In the genomic region with DNA sequence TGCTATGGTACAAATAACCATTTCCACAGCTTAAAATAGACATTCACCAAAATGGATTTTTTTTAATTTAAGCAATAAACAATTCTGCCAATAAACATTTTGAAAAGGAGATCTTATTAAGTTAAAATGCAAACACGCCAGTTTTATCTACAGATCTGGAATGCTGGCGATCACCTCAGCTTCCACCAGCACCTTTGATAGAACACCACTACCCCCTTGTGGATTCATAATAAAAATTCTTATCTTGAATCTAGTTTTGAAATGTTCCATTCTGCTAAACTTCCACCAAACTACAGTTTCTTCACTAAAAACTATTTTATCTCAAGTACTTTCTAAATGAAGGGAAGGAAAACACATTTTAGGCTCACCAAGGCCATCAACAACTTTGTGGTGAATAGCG, we compare ENCODE assay signal across 13 mouse cellular contexts. TPM values are rescaled to one million over a fixed set of nuclear protein-coding genes. Genes with fewer than 3 reads are reported as not detected.
DNase-seq lines count a peak whose midpoint lies in the region; ATAC-seq and TF ChIP-seq lines count a peak whose summit lies in the region.
"Had no signal": no experiment of that assay in that cellular context is flagged by ENCODE, and none has a peak within 500 bp of the region (broad histone marks: within the 10 kb centered on the region; RNA-seq: fewer than 3 reads in every experiment).

No protein-coding gene starts in this region.

- no peak overlapping the region for H3K27ac ChIP-seq in hindbrain, embryonic 11.5 days (ENCODE audit: low read depth, low read length)
- H3K27ac ChIP-seq in hindbrain, embryonic 12.5 days: no peak overlapping the region
- no peak overlapping the region for H3K27ac ChIP-seq in lung, postnatal 0 days (ENCODE audit: low read length)
- H3K27ac ChIP-seq: embryonic facial prominence, embryonic 13.5 days; limb, embryonic 12.5 days; midbrain, embryonic 15.5 days had no signal

- DNase-seq in hindbrain, embryonic 11.5 days (ENCODE audit: low spot score): peak; percentile 23
- peak; percentile 74 for DNase-seq in lung, postnatal 0 days (ENCODE audit: low spot score)
- no peak for DNase-seq in lung, postnatal 4 days
- DNase-seq in brain, adult 2 months (ENCODE audit: low read depth, low spot score): peak; percentile 80
- DNase-seq in retina, embryonic 14.5 days (ENCODE audit: low spot score): peak; percentile 68
- no peak for DNase-seq in urinary bladder, adult 2 months (ENCODE audit: low spot score)
- DNase-seq: heart, postnatal 14 days had no signal

- no peak overlapping the region for H3K4me2 ChIP-seq in hindbrain, embryonic 11.5 days (replicated peaks; ENCODE audit: low read depth, low read length)
- no peak overlapping the region for H3K4me2 ChIP-seq in hindbrain, embryonic 12.5 days (replicated peaks)
- H3K4me2 ChIP-seq in lung, postnatal 0 days (replicated peaks; ENCODE audit: low read depth, low read length): no peak overlapping the region
- H3K4me2 ChIP-seq: embryonic facial prominence, embryonic 13.5 days; limb, embryonic 12.5 days; midbrain, embryonic 15.5 days had no signal

- 86% methylated on average over 3 of the region's 3 CpGs for WGBS in hindbrain, embryonic 11.5 days
- WGBS in hindbrain, embryonic 12.5 days: 78% methylated on average over 3 of the region's 3 CpGs
- WGBS in lung, postnatal 0 days: 50% methylated on average over 3 of the region's 3 CpGs

- H3K4me3 ChIP-seq in hindbrain, embryonic 11.5 days (ENCODE audit: low read depth, low read length): no peak overlapping the region
- no peak overlapping the region for H3K4me3 ChIP-seq in hindbrain, embryonic 12.5 days
- no peak overlapping the region for H3K4me3 ChIP-seq in lung, postnatal 0 days (ENCODE audit: low read depth, low read length)
- H3K4me3 ChIP-seq: embryonic facial prominence, embryonic 13.5 days; limb, embryonic 12.5 days; midbrain, embryonic 15.5 days had no signal

- H3K27me3 ChIP-seq in hindbrain, embryonic 11.5 days (ENCODE audit: control insufficient read depth, insufficient read depth, low read length): no peaks in the 10 kb centered on the region
- no peaks in the 10 kb centered on the region for H3K27me3 ChIP-seq in hindbrain, embryonic 12.5 days
- no peaks in the 10 kb centered on the region for H3K27me3 ChIP-seq in lung, postnatal 0 days (replicated peaks; ENCODE audit: insufficient read depth, low read length)
- H3K27me3 ChIP-seq: embryonic facial prominence, embryonic 13.5 days; limb, embryonic 12.5 days; midbrain, embryonic 15.5 days; Patski had no signal

- no peaks in the 10 kb centered on the region for H3K36me3 ChIP-seq in hindbrain, embryonic 11.5 days (ENCODE audit: control insufficient read depth, insufficient read depth, low read length)
- H3K36me3 ChIP-seq in hindbrain, embryonic 12.5 days: 0 out of 2 replicates have a peak, but pooled peaks cover 8% of the 10 kb centered on the region
- H3K36me3 ChIP-seq in lung, postnatal 0 days (ENCODE audit: insufficient read depth, low read length): no peaks in the 10 kb centered on the region
- H3K36me3 ChIP-seq: midbrain, embryonic 15.5 days had no signal

- no peaks in the 10 kb centered on the region for H3K4me1 ChIP-seq in hindbrain, embryonic 11.5 days (replicated peaks; ENCODE audit: control insufficient read depth, insufficient read depth, low read length)
- 0 out of 2 replicates have a peak, but pooled peaks cover 2% of the 10 kb centered on the region for H3K4me1 ChIP-seq in hindbrain, embryonic 12.5 days
- no peaks in the 10 kb centered on the region for H3K4me1 ChIP-seq in lung, postnatal 0 days (ENCODE audit: insufficient read depth, low read depth, low read length)

- no peak for ATAC-seq in hindbrain, embryonic 11.5 days (ENCODE audit: low FRiP score)
- ATAC-seq in hindbrain, embryonic 12.5 days (ENCODE audit: low FRiP score): no peak
- ATAC-seq in lung, postnatal 0 days: no peak
- no peak for ATAC-seq in erythroid progenitor cell, adult 5-6 weeks (replicated peaks; ENCODE audit: low FRiP score, poor library complexity, severe bottlenecking)
- ATAC-seq: midbrain, embryonic 15.5 days; Patski had no signal

- TF ChIP-seq EP300 in lung, postnatal 0 days (IDR thresholded peaks at IDR 0.05): no peak

- no peak overlapping the region for H3K9ac ChIP-seq in hindbrain, embryonic 11.5 days (ENCODE audit: low read depth, low read length)
- H3K9ac ChIP-seq in hindbrain, embryonic 12.5 days: no peak overlapping the region
- no peak overlapping the region for H3K9ac ChIP-seq in lung, postnatal 0 days (replicated peaks; ENCODE audit: low read depth)
- H3K9ac ChIP-seq: embryonic facial prominence, embryonic 13.5 days; limb, embryonic 12.5 days; midbrain, embryonic 15.5 days had no signal

- no peaks in the 10 kb centered on the region for H3K9me3 ChIP-seq in hindbrain, embryonic 11.5 days (ENCODE audit: control insufficient read depth, low read length)
- H3K9me3 ChIP-seq in hindbrain, embryonic 12.5 days (replicated peaks): no peaks in the 10 kb centered on the region
- H3K9me3 ChIP-seq in lung, postnatal 0 days (ENCODE audit: low read length): no peaks in the 10 kb centered on the region
- H3K9me3 ChIP-seq: embryonic facial prominence, embryonic 13.5 days; limb, embryonic 12.5 days; midbrain, embryonic 15.5 days had no signal

- TF ChIP-seq CTCF in lung, postnatal 0 days (IDR thresholded peaks at IDR 0.05): peak; percentile 62

RNA-seq across cellular contexts. Expression of a gene that starts 7.7 kb away (rescaled TPM):
- 117 and 130 TPM in 2 replicates for polyA plus RNA-seq in hindbrain, embryonic 11.5 days (2014; fragmentation: Nextera tagmentation; extraction: Ambion mirVana)
- polyA plus RNA-seq in hindbrain, embryonic 12.5 days (2016; fragmentation: Nextera tagmentation; extraction: Ambion mirVana): 136 and 157 TPM in 2 replicates
- polyA plus RNA-seq in lung, postnatal 0 days (2015; fragmentation: Nextera tagmentation; extraction: Ambion mirVana): 79.1 and 86.4 TPM in 2 replicates
- polyA plus RNA-seq in urinary bladder, adult 2 months (2012; rRNA removed): 24.2 and 29.8 TPM in 2 replicates
- total RNA-seq in erythroid progenitor cell, adult 5-6 weeks (2015; ENCODE audit: low replicate concordance): 67.5 and 120 TPM in 2 replicates
- 13.5 and 41.5 TPM in 2 replicates for total RNA-seq in erythroid progenitor cell, adult 5-6 weeks (2017; ENCODE audit: low replicate concordance)

Comparison
In these comparisons a context has a peak if more than half of its experiments do, and no peak if none do; other contexts are left out.
1. DNase-seq: peak in hindbrain, embryonic 11.5 days (single experiment), lung, postnatal 0 days (single experiment), brain, adult 2 months (single experiment) and retina, embryonic 14.5 days (single experiment); none in lung, postnatal 4 days (0 of 2) and urinary bladder, adult 2 months (single experiment).